Mouse (Mus musculus) midbrain, embryonic 14.5 days (tissue): ENCODE data around the gene 1700088E04Rik. TPM values are rescaled to one million over a fixed set of nuclear protein-coding genes. Genes with fewer than 3 reads are reported as not detected.

Experiments
- ATAC-seq: fragments of 200-750 bp; cut with Nextera tagmentation; 2 replicates; pipeline ENCODE4 v1.8.0; 2017; ENCODE audit warnings: moderate number of reproducible peaks, moderate library complexity; ENCODE audit not compliant: low FRiP score, low TSS enrichment
- DNase-seq: peaks from one replicate; pipeline ENCODE4 v3.0.0-alpha.2; 2015
- H3K27ac ChIP-seq: fragments of 300-500 bp; sonication (generic); replicated peaks from 2 replicates; pipeline ENCODE4 v1.5.1; 2014; ENCODE audit warnings: mild to moderate bottlenecking, low read depth, low read length, moderate library complexity
- H3K27me3 ChIP-seq: fragments of 300-500 bp; sonication (generic); 2 replicates; pipeline ENCODE4 v1.6.1; 2014; ENCODE audit warnings: low read length, control low read depth, mixed read lengths; ENCODE audit not compliant: control insufficient read depth, insufficient read depth
- H3K36me3 ChIP-seq: fragments of 300-500 bp; sonication (generic); 2 replicates; pipeline ENCODE4 v1.6.1; 2014; ENCODE audit warnings: low read length, control low read depth; ENCODE audit not compliant: control insufficient read depth, insufficient read depth
- H3K4me1 ChIP-seq: fragments of 300-500 bp; sonication (generic); 2 replicates; pipeline ENCODE4 v1.6.1; 2014; ENCODE audit warnings: mild to moderate bottlenecking, antibody characterized with exemption, low read length, control low read depth; ENCODE audit not compliant: control insufficient read depth, insufficient read depth
- H3K4me2 ChIP-seq: fragments of 300-500 bp; sonication (generic); 2 replicates; pipeline ENCODE4 v1.6.1; 2014; ENCODE audit warnings: mild to moderate bottlenecking, low read length, moderate library complexity
- H3K4me3 ChIP-seq: fragments of 300-500 bp; sonication (generic); replicated peaks from 2 replicates; pipeline ENCODE4 v1.5.1; 2014; ENCODE audit warnings: low read depth, low read length
- H3K9ac ChIP-seq: fragments of 300-500 bp; sonication (generic); replicated peaks from 2 replicates; pipeline ENCODE4 v1.6.1; 2014; ENCODE audit warnings: mild to moderate bottlenecking, low read length, moderate library complexity
- H3K9me3 ChIP-seq: fragments of 300-500 bp; sonication (generic); 2 replicates; pipeline ENCODE4 v1.6.1; 2016; ENCODE audit warnings: low read length, control low read depth, mixed read lengths; ENCODE audit not compliant: control insufficient read depth
- WGBS: fragments of 180-500 bp; shearing (Covaris S2); extraction: QIAGEN DNeasy Blood & Tissue Kit; methylation state at CpG from one replicate; pipeline ENCODE4 v1.1.7; 2014; 5-methylcytosine and 5-hydroxymethylcytosine counted together
- polyA plus RNA-seq: library from polyadenylated mRNA; unstranded; fragments of >200 nt; fragmentation: Nextera tagmentation; extraction: Ambion mirVana; gene quantifications from 2 replicates; pipeline ENCODE4 v1.2.1, GENCODE M21; 2014

Gene 1700088E04Rik
- 14.0 and 17.3 TPM in 2 replicates for polyA plus RNA-seq

- ATAC-seq (peak; percentile 92), DNase-seq (peak; percentile 99)
- H3K4me2 ChIP-seq, result peak within 1 kb of the TSS; percentile 71
- no peaks in the 10 kb centered on the region for H3K27me3 ChIP-seq
- peak within 1 kb of the TSS; percentile 92 for H3K4me3 ChIP-seq
- H3K9ac ChIP-seq, result peak within 1 kb of the TSS; percentile 69
- H3K4me1 ChIP-seq, result peaks cover 11% of the 10 kb centered on the region
- peaks cover 21% of the 10 kb centered on the region for H3K36me3 ChIP-seq
- WGBS, result under 1% methylated on average over 57 of the region's 57 CpGs
- H3K9me3 ChIP-seq, result no peaks in the 10 kb centered on the region
- H3K27ac ChIP-seq, result 0 out of 2 replicates have a peak within 1 kb of the TSS, but pooled peaks have one; percentile 26
These were observed at the start of gene 1700088E04Rik, which contains the start of gene Polr2f for GRCm38 (mm10) chr15:79140866-79141565. 1700088E04Rik (minus strand) TSS chr15:79141253. Polr2f (plus strand) TSS chr15:79141009.

- WGBS, result 95% methylated on average over 8 of the region's 8 CpGs
- no peak for DNase-seq
- Histone ChIP-seq H3K9me3 (no peaks in the 10 kb centered on the region), H3K4me1 (peaks cover 5% of the 10 kb centered on the region), H3K27me3 (no peaks in the 10 kb centered on the region), H3K9ac (no peak overlapping the region), H3K36me3 (no peaks in the 10 kb centered on the region), H3K27ac (no peak overlapping the region), H3K4me3 (no peak overlapping the region), H3K4me2 (no peak overlapping the region)
- ATAC-seq, result no peak
These were observed 46.8 kb upstream of the 1700088E04Rik start for GRCm38 (mm10) chr15:79187819-79188218.

- Histone ChIP-seq H3K27ac (no peak overlapping the region), H3K36me3 (no peaks in the 10 kb centered on the region), H3K9me3 (no peaks in the 10 kb centered on the region), H3K4me3 (no peak overlapping the region), H3K9ac (no peak overlapping the region), H3K4me1 (no peaks in the 10 kb centered on the region), H3K4me2 (no peak overlapping the region), H3K27me3 (no peaks in the 10 kb centered on the region)
- no peak for ATAC-seq
- WGBS, result 89% methylated on average over 10 of the region's 10 CpGs
- DNase-seq, result no peak
These were observed 44.2 kb upstream of the 1700088E04Rik start for GRCm38 (mm10) chr15:79185213-79185612.

GRCm38 (mm10) chr15:79176905-79177304 lies 35.9 kb upstream of the 1700088E04Rik start:
- Histone ChIP-seq H3K36me3 (no peaks in the 10 kb centered on the region), H3K4me1 (no peaks in the 10 kb centered on the region), H3K4me2 (no peak overlapping the region), H3K27ac (no peak overlapping the region), H3K4me3 (no peak overlapping the region), H3K27me3 (no peaks in the 10 kb centered on the region), H3K9ac (no peak overlapping the region), H3K9me3 (no peaks in the 10 kb centered on the region)
- ATAC-seq (no peak), DNase-seq (no peak)
- 37% methylated on average over 6 of the region's 6 CpGs for WGBS

GRCm38 (mm10) chr15:79166712-79167111 lies 25.7 kb upstream of the 1700088E04Rik start:
- 54% methylated on average over 8 of the region's 8 CpGs for WGBS
- no peak for DNase-seq
- H3K4me3 ChIP-seq, result no peak overlapping the region
- H3K36me3 ChIP-seq, result no peaks in the 10 kb centered on the region
- H3K9ac ChIP-seq, result no peak overlapping the region
- 0 out of 2 replicates have a peak, but pooled peaks cover 6% of the 10 kb centered on the region for H3K4me1 ChIP-seq
- H3K27ac ChIP-seq, result no peak overlapping the region
- no peak for ATAC-seq
- H3K4me2 ChIP-seq, result no peak overlapping the region
- H3K9me3 ChIP-seq, result no peaks in the 10 kb centered on the region
- H3K27me3 ChIP-seq, result peaks cover 35% of the 10 kb centered on the region

GRCm38 (mm10) chr15:79165140-79165539 lies 24.1 kb upstream of the 1700088E04Rik start, which contains the start of gene Sox10:
Sox10 (minus strand) TSS chr15:79165240.
- ATAC-seq, result no peak
- H3K4me1 ChIP-seq, result 0 out of 2 replicates have a peak, but pooled peaks cover 6% of the 10 kb centered on the region
- 0 out of 2 replicates have a peak within 1 kb of the TSS, but pooled peaks have one; percentile 20 for H3K9ac ChIP-seq
- H3K4me2 ChIP-seq, result no peak within 1 kb of the TSS
- H3K27me3 ChIP-seq, result peaks cover 36% of the 10 kb centered on the region
- H3K9me3 ChIP-seq, result no peaks in the 10 kb centered on the region
- WGBS, result 47% methylated on average over 5 of the region's 5 CpGs
- no peak for DNase-seq
- no peak within 1 kb of the TSS for H3K27ac ChIP-seq
- H3K4me3 ChIP-seq, result no peak within 1 kb of the TSS
- H3K36me3 ChIP-seq, result no peaks in the 10 kb centered on the region

- H3K4me3 ChIP-seq, result no peak overlapping the region
- no peak for ATAC-seq
- 0 out of 2 replicates have a peak, but pooled peaks cover 6% of the 10 kb centered on the region for H3K4me1 ChIP-seq
- H3K36me3 ChIP-seq, result no peaks in the 10 kb centered on the region
- no peak overlapping the region for H3K4me2 ChIP-seq
- WGBS, result 4% methylated on average over 14 of the region's 15 CpGs
- H3K27ac ChIP-seq, result no peak overlapping the region
- peaks cover 36% of the 10 kb centered on the region for H3K27me3 ChIP-seq
- H3K9me3 ChIP-seq, result no peaks in the 10 kb centered on the region
- no peak for DNase-seq
- no peak overlapping the region for H3K9ac ChIP-seq
These were observed 23.2 kb upstream of the 1700088E04Rik start for GRCm38 (mm10) chr15:79164251-79164650.

- Histone ChIP-seq H3K36me3 (no peaks in the 10 kb centered on the region), H3K4me1 (0 out of 2 replicates have a peak, but pooled peaks cover 6% of the 10 kb centered on the region), H3K9me3 (no peaks in the 10 kb centered on the region), H3K9ac (no peak overlapping the region), H3K27ac (no peak overlapping the region), H3K4me3 (no peak overlapping the region), H3K27me3 (peaks cover 36% of the 10 kb centered on the region), H3K4me2 (no peak overlapping the region)
- DNase-seq, result no peak
- 53% methylated on average over 14 of the region's 14 CpGs for WGBS
- no peak for ATAC-seq
These were observed 21.8 kb upstream of the 1700088E04Rik start for GRCm38 (mm10) chr15:79162822-79163221.

- ATAC-seq, result no peak
- Histone ChIP-seq H3K36me3 (no peaks in the 10 kb centered on the region), H3K4me1 (0 out of 2 replicates have a peak, but pooled peaks cover 6% of the 10 kb centered on the region), H3K27me3 (peaks cover 36% of the 10 kb centered on the region), H3K9me3 (no peaks in the 10 kb centered on the region), H3K9ac (no peak overlapping the region), H3K27ac (no peak overlapping the region), H3K4me2 (no peak overlapping the region), H3K4me3 (no peak overlapping the region)
- DNase-seq, result no peak
- 81% methylated on average over 7 of the region's 7 CpGs for WGBS
These were observed 21.2 kb upstream of the 1700088E04Rik start for GRCm38 (mm10) chr15:79162301-79162700.
